Mouse (Mus musculus) myocyte (in vitro differentiated cells): ENCODE measurements around the gene 1700028K03Rik. TPM values are rescaled to one million over a fixed set of nuclear protein-coding genes. Genes with fewer than 3 reads are reported as not detected.

Source experiments
- H3K27me3 ChIP-seq: one replicate; pipeline ENCODE4 v1.6.1; 2011; ENCODE audit not compliant: control insufficient read depth, insufficient read depth, insufficient read length
- H3K36me3 ChIP-seq: one replicate; pipeline ENCODE4 v1.6.1; 2011; ENCODE audit not compliant: control insufficient read depth, insufficient read depth
- H3K4me2 ChIP-seq: one replicate; pipeline ENCODE4 v1.6.1; 2011; ENCODE audit warnings: low read depth, control low read depth
- H3K4me3 ChIP-seq: one replicate; pipeline ENCODE4 v1.5.1; 2011; ENCODE audit warnings: mild to moderate bottlenecking, control low read depth, moderate library complexity
- H3K79me2 ChIP-seq: one replicate; pipeline ENCODE4 v1.6.1; 2011; ENCODE audit not compliant: control insufficient read depth, insufficient read depth
- H3ac ChIP-seq: one replicate; pipeline ENCODE4 v1.6.1; 2011; ENCODE audit not compliant: control insufficient read depth, insufficient read length
- CEBPB ChIP-seq: IDR thresholded peaks from 2 replicates; pipeline ENCODE4 v1.6.1; 2011; ENCODE audit warnings: mild to moderate bottlenecking, moderate library complexity; ENCODE audit not compliant: poor library complexity, insufficient read depth, severe bottlenecking
- E2F4 ChIP-seq: IDR thresholded peaks from one replicate; pipeline ENCODE4 v1.6.1; 2011; ENCODE audit warnings: mild to moderate bottlenecking, control low read depth, moderate library complexity; ENCODE audit not compliant: insufficient read depth
- MAX ChIP-seq: IDR thresholded peaks from one replicate; pipeline ENCODE4 v1.6.1; 2011; ENCODE audit warnings: low read depth, mild to moderate bottlenecking, control low read depth
- MYOD1 ChIP-seq, 3 experiments: IDR thresholded peaks; one replicate each; pipeline ENCODE4 v1.6.1; 2011; ENCODE audit warnings: control low read depth in 2 of 3, low read depth in 2 of 3, mild to moderate bottlenecking in 2 of 3, moderate library complexity in 1 of 3; ENCODE audit not compliant: insufficient read length in 2 of 3, control insufficient read depth in 1 of 3
- MYOG ChIP-seq, 3 experiments: IDR thresholded peaks; one replicate each; pipeline ENCODE4 v1.6.1; 2011; ENCODE audit warnings: control low read depth in 2 of 3, low read depth in 2 of 3, mild to moderate bottlenecking in 2 of 3; ENCODE audit not compliant: insufficient read length in 2 of 3, control insufficient read depth in 1 of 3, insufficient read depth in 1 of 3
- POLR2A ChIP-seq: IDR thresholded peaks from one replicate; pipeline ENCODE4 v1.6.1; 2011; ENCODE audit warnings: low read depth, mild to moderate bottlenecking, control low read depth, moderate library complexity; ENCODE audit not compliant: insufficient read length
- POLR2AphosphoS2 ChIP-seq: IDR thresholded peaks from one replicate; pipeline ENCODE4 v1.6.1; 2011; ENCODE audit warnings: low read depth, control low read depth; ENCODE audit not compliant: insufficient read length
- REST ChIP-seq: IDR thresholded peaks from one replicate; pipeline ENCODE4 v1.6.1; 2011; ENCODE audit warnings: mild to moderate bottlenecking, control low read depth, moderate library complexity; ENCODE audit not compliant: insufficient read depth, insufficient read length
- SRF ChIP-seq: IDR thresholded peaks from one replicate; pipeline ENCODE4 v1.6.1; 2011; ENCODE audit warnings: low read depth; ENCODE audit not compliant: control insufficient read depth, insufficient read length
- TCF12 ChIP-seq: IDR thresholded peaks from one replicate; pipeline ENCODE4 v1.6.1; 2011; ENCODE audit warnings: mild to moderate bottlenecking, control low read depth; ENCODE audit not compliant: poor library complexity, insufficient read depth, severe bottlenecking
- TCF3 ChIP-seq: IDR thresholded peaks from one replicate; pipeline ENCODE4 v1.6.1; 2011; ENCODE audit warnings: low read depth, control low read depth; ENCODE audit not compliant: insufficient read length
- USF1 ChIP-seq: IDR thresholded peaks from one replicate; pipeline ENCODE4 v1.6.1; 2011; ENCODE audit warnings: low read depth, mild to moderate bottlenecking, control low read depth, moderate library complexity
- polyA plus RNA-seq: library from polyadenylated mRNA; unstranded; fragments of >200 nt; fragmentation: generic; extraction: Trizol; gene quantifications from one replicate; pipeline ENCODE4 v1.2.1, GENCODE M21; 2012; ENCODE audit warnings: missing spikeins

The 1700028K03Rik gene
- polyA plus RNA-seq, 1 experiment: not detected

DNA sequence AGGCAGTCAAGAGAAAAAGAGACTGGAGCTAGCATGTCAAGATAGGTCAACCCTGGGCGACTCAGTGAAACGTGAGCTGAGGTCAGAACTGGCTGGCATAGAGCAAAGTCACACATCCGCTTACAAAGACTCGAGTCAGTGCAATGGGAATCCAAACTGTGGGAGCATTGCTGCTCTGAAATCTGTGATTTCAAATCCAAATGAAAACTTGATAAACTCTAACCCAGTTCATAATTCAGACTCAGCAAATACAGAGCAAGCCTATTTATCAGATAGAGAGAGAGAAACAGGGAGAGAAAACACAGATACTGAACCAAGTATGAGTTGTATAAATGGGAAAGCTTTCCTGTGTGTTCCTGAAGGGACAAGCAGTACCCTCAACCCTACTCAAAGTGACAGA, 27.2 kb upstream of the 1700028K03Rik start, which contains the start of gene Gm42669:
Gm42669 (plus strand) TSS at position 301 of the 400 bp plus-strand sequence.
- Histone ChIP-seq H3K79me2 (no peaks in the 10 kb centered on the region), H3K27me3 (no peaks in the 10 kb centered on the region), H3K4me3 (no peak within 1 kb of the TSS), H3ac (no peak within 1 kb of the TSS), H3K36me3 (no peaks in the 10 kb centered on the region), H3K4me2 (no peak within 1 kb of the TSS)
- no peak for TF ChIP-seq MAX
- TF ChIP-seq POLR2A: no peak
- no peak for TF ChIP-seq CEBPB
- no peak for TF ChIP-seq TCF3
- TF ChIP-seq MYOG (IDR thresholded peaks at IDR 0.05; ENCODE audit: control insufficient read depth in 1 of 3, insufficient read depth in 1 of 3, insufficient read length in 2 of 3, low read depth in 2 of 3): no peak
- TF ChIP-seq USF1: no peak
- TF ChIP-seq SRF: no peak
- no peak for TF ChIP-seq TCF12
- no peak for TF ChIP-seq E2F4
- no peak for TF ChIP-seq POLR2AphosphoS2
- no peak for TF ChIP-seq MYOD1 (IDR thresholded peaks at IDR 0.05; ENCODE audit: control insufficient read depth in 1 of 3, insufficient read length in 2 of 3, low read depth in 2 of 3)
- TF ChIP-seq REST: no peak

DNA sequence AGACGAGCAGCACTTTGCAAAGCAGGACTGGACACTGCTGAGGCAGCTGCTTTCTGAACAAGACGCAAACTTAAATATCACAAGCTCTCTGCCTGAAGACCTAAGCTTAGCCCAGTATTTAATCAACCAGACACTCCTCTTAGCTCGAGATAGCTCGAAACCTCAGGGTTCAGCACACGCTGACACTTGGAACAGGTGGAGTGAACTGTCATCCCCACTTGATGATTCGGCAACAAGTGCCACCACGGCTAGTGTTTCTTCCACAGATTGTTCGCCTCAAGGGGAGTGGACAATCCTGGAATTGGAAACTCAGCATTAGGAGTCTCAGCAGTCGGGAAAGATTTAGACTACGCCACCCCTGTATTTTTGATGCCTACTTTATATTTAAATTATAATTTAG, 24.0 kb upstream of the 1700028K03Rik start:
- Histone ChIP-seq H3K79me2 (no peaks in the 10 kb centered on the region), H3K27me3 (no peaks in the 10 kb centered on the region), H3K36me3 (no peaks in the 10 kb centered on the region), H3K4me3 (no peak overlapping the region), H3ac (no peak overlapping the region), H3K4me2 (no peak overlapping the region)
- TF ChIP-seq MYOD1 (IDR thresholded peaks at IDR 0.05; ENCODE audit: control insufficient read depth in 1 of 3, insufficient read length in 2 of 3, low read depth in 2 of 3): peak; percentile 91 to 98 (median 95)
- TF ChIP-seq TCF12: peak; percentile 84
- no peak for TF ChIP-seq REST
- peak; percentile 74 for TF ChIP-seq TCF3
- peak in 2 of 3 experiments; percentile 83 to 92 for TF ChIP-seq MYOG (IDR thresholded peaks at IDR 0.05; ENCODE audit: control insufficient read depth in 1 of 3, insufficient read depth in 1 of 3, insufficient read length in 2 of 3, low read depth in 2 of 3)

- Histone ChIP-seq H3K4me2 (peak overlapping the region; percentile 19), H3K4me3 (no peak overlapping the region), H3K79me2 (no peaks in the 10 kb centered on the region), H3K27me3 (no peaks in the 10 kb centered on the region), H3ac (no peak overlapping the region), H3K36me3 (no peaks in the 10 kb centered on the region)
- no peak for TF ChIP-seq USF1
- TF ChIP-seq SRF: no peak
- TF ChIP-seq MYOD1 (IDR thresholded peaks at IDR 0.05; ENCODE audit: control insufficient read depth in 1 of 3, insufficient read length in 2 of 3, low read depth in 2 of 3): peak in 1 of 3 experiments; percentile 39
These were observed 23.2 kb upstream of the 1700028K03Rik start for GRCm38 (mm10) chr5:107511326-107511725.

DNA sequence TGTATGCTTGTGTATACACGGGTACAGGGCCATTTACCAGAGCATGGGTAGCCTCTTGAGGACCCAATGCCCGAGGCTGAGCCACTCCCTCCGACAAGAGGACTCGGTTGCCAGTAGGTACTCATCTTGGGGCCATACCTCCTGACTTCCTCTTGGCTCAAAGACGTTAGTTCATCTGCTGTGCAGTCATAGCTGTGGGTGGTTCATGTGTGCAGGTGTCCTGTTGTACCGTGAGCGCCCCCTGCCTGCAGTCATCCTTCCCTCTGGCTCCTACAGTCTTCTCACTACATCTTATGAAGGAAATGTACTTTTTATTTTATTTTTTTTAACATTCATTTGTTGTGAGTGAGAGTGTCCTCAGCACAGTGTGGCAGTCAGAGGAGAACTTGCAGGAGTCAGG, 20.9 kb upstream of the 1700028K03Rik start:
- Histone ChIP-seq H3ac (no peak overlapping the region), H3K4me2 (no peak overlapping the region), H3K79me2 (no peaks in the 10 kb centered on the region), H3K27me3 (no peaks in the 10 kb centered on the region), H3K4me3 (no peak overlapping the region), H3K36me3 (no peaks in the 10 kb centered on the region)
- TF ChIP-seq MYOD1 (IDR thresholded peaks at IDR 0.05; ENCODE audit: control insufficient read depth in 1 of 3, insufficient read length in 2 of 3, low read depth in 2 of 3) (peak in 1 of 3 experiments; percentile 6), CEBPB (no peak), MAX (no peak), POLR2A (no peak)

GRCm38 (mm10) chr5:107515453-107515852, 19.1 kb upstream of the 1700028K03Rik start:
- Histone ChIP-seq H3K27me3 (no peaks in the 10 kb centered on the region), H3ac (no peak overlapping the region), H3K36me3 (no peaks in the 10 kb centered on the region), H3K4me2 (no peak overlapping the region), H3K4me3 (no peak overlapping the region), H3K79me2 (no peaks in the 10 kb centered on the region)
- TF ChIP-seq E2F4 (no peak), POLR2A (no peak), REST (no peak), CEBPB (no peak), SRF (no peak), USF1 (no peak), MYOD1 (IDR thresholded peaks at IDR 0.05; ENCODE audit: control insufficient read depth in 1 of 3, insufficient read length in 2 of 3, low read depth in 2 of 3) (no peak), TCF12 (no peak), TCF3 (no peak), MYOG (IDR thresholded peaks at IDR 0.05; ENCODE audit: control insufficient read depth in 1 of 3, insufficient read depth in 1 of 3, insufficient read length in 2 of 3, low read depth in 2 of 3) (no peak)
